Mouse (Mus musculus) megakaryocyte-erythroid progenitor cell, adult 5-6 weeks (primary cell): ENCODE results near the gene A1bg. TPM values are rescaled to one million over a fixed set of nuclear protein-coding genes. Genes with fewer than 3 reads are reported as not detected.
A peak's percentile ranks its signal among the peaks of the same experiment; 100 is the strongest.

Source experiments
- ATAC-seq: replicated peaks from 2 replicates; pipeline ENCODE4 v1.8.0; 2016; ENCODE audit warnings: mild to moderate bottlenecking, inconsistent platforms; ENCODE audit not compliant: severe bottlenecking, poor library complexity, low FRiP score, low TSS enrichment
- total RNA-seq, 2 experiments: library from RNA; stranded (forward) in 1 of 2; stranded (reverse) in 1 of 2; fragments of 200-1000, 215-1000 nt in 1 of 2; fragments of >200 nt in 1 of 2; fragmentation: Nextera tagmentation in 1 of 2; gene quantifications; 2 replicates each; pipeline ENCODE4 v1.2.3; 2014 to 2017

Gene A1bg
- total RNA-seq (2014; fragmentation: Nextera tagmentation) (not detected in 2 replicates), total RNA-seq (2017) (not detected in 2 replicates)

DNA sequence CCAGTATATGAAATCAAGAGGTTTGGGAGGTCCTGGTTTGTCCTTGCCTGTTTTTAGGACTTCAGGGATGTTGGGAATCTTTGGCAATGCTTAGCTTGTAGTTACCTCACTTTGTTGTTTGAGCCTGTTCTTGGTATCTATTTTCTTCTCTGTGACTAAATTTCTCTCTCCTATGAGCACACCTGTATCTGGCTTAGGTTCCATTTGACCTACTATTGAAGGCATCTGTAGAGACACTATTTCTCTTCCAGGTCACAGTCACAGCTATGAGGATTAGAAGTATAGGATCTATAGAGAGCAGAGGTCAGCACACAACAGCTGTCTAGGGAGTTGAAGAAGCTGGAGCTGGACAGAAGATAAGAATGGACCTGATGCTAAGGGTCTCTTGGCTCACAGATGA is at the start of gene A1bg:
A1bg (minus strand) TSS at position 101 of the 400 bp plus-strand sequence.
- ATAC-seq, result no peak

DNA sequence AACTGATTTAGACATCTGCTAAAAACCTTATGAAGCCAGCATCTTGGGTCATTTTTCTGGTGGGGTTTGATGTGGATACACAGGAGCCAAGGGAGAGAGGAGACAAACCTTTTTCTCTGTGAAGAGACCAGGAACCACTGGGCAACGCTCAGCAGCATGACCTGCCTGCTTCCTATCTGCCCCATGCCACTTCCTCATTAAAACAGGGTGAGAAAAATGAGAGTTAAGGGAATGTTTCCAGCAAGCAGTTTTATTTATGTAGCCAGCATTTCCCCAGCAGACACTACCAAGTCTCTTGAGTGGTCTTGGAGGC is 45.7 kb upstream of the A1bg start:
- ATAC-seq, result no peak

DNA sequence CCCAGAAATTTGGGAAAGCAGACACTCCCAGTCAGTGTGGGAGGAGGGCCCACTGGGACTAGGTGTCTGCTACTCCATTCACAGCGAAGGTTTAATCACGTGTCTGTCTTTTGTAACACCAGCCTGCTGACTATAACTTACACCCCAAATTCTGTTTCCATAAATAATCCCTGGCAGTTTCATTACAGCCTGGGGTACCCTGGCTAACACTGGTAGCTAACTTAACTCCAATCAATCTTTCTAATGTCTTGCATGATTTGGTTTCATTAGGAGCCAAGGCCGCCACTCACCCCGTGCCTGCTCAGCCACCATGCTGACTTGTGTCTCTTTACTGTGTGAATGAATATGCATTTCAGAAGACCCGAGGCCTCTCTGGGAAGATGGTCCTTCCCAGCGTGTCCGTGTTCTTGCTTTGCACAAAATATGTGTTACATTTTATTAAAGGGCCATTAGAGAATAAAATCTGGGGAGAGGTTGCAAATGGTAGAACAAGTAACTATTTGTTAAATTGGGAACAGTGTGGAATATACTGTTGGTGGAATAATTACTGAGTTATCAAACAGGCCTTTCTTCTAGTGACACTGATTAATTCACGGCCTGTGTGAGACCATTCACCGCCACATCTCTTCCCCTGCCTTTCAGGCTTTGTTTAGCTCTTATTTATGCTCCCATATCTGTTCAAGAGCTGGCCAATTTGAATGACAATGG is 45.2 kb upstream of the A1bg start:
- ATAC-seq, result no peak

DNA sequence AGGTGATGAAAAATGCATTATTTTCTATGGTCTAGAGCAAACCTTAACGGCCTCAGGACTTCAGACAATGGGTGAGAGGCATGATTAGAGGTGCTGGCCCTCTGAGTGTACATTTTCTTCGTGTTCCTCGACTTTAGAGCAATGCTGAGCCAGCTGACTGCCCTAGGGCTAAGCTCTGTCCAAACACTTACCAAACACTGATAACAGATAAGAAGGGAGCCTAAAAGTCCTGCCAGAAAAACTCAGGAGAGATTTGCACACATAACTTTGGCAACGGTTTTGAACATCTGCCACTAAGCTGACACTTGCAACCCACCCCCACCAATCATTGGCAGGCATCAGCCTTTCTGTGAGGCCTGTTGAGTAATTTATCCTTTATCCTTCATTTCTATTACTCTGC is 2.9 kb upstream of the A1bg start:
- ATAC-seq, result no peak

DNA sequence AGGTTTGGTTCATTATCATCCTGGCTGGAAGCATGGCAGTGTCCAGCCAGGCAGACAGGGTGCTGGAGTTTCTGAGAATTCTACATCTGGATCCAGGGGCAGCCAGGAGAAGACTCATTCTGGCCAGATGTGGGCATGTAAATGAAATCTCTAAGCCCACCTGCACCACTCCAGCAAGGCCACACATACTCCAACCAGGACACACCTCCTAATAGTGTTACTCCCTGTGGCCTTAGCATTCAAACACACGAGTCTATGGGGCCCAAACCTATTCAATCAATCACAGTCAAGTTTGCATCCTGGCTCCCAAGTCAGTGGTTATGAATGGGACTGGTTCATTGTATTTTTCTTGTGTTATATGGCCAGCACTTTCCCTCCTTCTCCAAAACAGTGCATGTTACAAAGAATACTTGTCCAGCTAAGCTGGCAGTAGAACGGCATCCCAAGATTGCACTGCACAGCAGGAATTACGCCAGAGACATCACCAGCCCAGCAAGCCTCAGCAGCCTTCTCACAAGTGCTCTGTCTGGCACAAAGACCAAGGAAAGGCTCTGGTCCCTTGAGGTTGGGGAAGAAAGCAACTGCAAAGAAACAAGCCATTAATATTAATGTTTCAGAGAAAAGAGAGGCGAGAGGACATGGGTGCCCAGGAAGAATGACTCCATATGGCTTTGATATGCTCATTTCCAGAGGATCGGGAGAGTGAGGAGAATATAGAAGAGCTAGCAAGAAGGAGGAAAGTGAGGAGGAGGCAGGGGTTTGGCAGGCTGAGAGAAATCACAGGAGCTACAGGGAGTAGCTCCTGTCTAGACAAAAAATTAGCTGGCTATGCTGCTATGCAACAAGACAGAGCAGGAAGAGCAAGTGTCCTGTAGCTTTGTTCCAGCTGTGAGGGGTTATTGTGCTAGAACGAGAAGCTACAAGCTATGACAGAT is 18.8 kb downstream of the A1bg start:
- no peak for ATAC-seq

DNA sequence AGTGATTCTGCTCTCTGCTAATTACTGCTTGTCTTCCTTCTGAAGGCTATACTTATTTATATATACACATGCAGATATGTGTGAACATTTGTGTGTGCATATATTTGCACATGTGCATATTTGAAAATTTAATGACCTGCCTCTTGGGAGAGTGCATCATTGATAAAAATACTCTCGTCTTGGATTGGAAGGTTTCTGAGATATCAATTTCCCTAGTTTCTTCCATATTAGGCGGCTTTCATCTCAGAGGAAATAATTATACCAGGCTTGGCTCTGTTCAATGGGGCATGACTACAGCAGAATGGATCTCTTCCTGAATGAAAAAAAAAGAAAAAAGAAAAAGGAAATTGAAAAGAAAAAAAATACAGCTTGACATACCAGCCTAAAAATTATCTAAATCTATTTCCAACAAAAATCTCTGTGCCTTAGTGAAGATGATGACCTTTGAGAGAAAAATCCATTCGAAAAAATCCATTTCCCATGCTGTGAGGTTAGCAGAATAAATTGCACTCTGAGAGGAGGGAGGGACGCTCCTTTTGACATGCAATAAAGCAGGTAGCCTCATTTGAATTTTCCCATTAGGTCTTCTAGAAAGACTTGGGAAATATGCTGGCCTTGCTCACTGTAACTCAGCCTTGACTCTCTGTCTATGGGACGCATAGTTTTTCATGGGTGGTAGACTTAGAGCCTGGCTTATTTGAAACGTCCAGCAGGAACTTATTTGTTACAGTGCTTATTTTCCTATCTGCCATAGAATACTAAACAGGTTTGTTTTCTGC is 24.4 kb downstream of the A1bg start:
- no peak for ATAC-seq

DNA sequence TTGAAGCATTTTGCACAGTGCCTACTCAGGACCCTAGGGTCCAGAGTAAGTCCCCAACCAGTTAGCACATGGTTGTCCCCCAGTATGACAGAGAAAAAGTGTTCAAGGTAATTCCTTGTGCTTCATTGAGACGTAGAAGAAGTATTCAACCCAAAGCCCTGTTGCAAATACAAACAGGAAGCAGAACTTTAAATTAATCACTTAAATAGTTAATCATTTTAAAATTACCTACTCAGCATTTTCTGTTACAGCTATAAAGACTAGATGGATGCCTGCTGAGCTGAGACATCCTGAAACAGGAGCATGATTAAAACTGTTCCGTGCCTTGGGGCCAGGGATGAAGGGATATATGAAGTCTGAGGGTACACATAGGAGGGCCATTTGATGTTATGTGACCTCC is 26.8 kb downstream of the A1bg start:
- no peak for ATAC-seq

DNA sequence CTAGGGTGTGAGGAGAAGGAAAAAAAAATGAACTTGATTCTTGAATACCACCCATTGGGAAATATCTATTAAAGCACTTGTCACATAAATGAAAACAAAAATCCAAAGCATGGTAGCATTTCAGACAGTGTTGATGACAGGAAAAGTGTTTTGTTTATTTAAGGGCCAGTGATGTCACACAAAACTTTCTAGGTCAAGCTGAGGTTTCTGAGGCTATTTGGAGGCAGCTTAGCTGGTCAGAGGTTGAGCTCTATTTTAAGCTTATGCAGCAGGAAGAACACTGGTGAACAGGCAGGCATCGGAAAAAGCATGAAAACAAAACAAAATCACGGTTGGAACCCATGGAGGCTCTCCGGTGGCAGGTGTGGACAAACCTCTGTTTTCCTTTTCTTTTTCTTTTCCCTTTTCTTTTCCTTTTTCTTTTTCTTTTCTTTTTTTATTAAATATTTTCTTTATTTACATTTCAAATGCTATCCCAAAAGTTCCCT is 29.8 kb downstream of the A1bg start:
- no peak for ATAC-seq

DNA sequence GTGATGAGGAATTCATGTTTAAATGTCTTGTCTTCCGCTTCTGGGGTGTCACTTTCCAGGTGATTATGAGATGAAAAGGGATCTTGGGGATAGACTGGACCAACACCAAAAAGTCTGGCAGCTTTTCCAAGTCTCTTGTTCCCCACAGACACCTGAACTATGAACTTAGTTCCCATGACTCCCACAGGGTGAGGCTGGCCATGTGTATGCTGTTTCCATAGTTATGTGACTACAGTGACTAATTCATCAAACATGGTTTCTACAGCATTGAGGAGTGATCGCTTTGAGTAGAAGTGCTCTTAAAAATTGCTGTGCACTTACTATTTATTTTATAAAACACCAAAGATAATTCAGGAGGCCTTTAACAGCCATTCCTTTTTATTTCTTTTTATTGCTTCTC is 34.1 kb downstream of the A1bg start:
- no peak for ATAC-seq

DNA sequence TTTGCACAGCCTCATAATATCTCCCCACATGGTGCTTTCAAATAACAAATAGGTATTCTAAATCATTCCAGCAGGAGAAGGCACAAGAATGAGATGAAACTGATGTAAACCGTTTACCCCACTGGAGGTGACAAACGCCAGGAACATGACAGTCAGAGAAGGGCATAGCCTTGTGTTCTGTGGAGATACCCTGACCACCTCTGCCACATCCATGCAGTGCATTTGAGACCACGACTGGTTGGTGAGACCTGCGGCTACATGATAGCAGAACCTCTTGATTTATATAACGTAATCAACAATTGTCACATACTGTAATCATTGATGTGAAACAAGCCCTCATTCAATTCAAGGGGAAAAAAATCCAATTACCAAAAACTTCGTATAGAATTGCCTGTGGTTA is 47.1 kb downstream of the A1bg start:
- ATAC-seq, result peak; percentile 90

DNA sequence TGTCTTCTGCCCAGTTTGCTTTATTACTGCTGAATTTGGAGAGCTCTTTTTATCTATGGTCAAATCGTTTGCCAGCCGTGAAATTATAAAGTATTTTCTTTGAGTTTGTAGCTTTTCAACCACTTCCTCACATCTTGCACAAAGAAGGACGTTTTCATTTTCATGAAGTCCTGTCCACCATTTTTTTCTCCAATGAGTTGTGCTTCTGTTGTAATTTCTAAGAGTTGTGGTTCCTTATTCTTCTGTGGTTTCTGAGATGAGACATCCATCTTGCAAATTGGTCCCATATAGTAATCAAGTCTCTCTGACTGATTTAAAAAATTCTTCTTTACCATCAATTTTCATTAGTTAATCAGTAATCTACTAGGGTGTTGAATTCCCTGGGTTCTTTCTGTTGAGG is 60.4 kb downstream of the A1bg start:
- no peak for ATAC-seq

DNA sequence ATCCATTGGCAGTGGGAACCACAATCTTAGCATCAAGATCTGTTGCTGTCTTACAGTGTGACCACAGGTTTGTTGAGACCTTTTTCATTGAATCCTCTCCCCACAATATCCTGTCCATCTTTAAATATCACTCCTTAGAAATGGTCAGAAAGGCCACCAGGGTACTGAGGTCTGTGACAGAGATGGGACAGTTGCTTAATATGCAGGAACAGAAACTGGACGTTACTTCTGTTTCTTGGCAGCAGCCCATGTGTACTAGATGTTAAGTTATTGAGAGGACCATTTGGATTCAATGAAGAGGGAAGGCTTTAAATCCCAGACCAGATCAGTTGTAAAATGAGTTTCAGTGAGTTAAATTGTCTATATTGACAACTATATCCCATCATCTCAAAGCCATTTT is 67.7 kb downstream of the A1bg start:
- no peak for ATAC-seq

DNA sequence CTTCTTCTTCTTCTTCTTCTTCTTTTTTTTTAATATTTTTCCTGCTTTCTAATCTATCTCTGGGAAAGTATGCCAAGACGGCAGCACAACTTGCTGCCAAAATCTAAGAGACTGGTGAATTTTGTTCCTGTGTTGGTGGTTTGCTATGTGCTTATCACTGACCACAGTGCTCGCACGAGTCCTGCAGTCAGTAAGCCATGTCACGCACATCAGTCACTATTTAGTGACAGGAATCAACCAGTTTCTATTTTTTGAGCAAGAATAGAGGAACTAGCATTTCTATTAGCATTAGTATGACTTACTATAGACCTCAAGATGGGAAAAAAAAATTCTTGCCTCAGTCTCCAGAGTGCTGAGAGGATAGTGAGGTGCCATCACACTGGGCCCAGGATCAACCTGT is 68.7 kb downstream of the A1bg start:
- peak; percentile 73 for ATAC-seq

DNA sequence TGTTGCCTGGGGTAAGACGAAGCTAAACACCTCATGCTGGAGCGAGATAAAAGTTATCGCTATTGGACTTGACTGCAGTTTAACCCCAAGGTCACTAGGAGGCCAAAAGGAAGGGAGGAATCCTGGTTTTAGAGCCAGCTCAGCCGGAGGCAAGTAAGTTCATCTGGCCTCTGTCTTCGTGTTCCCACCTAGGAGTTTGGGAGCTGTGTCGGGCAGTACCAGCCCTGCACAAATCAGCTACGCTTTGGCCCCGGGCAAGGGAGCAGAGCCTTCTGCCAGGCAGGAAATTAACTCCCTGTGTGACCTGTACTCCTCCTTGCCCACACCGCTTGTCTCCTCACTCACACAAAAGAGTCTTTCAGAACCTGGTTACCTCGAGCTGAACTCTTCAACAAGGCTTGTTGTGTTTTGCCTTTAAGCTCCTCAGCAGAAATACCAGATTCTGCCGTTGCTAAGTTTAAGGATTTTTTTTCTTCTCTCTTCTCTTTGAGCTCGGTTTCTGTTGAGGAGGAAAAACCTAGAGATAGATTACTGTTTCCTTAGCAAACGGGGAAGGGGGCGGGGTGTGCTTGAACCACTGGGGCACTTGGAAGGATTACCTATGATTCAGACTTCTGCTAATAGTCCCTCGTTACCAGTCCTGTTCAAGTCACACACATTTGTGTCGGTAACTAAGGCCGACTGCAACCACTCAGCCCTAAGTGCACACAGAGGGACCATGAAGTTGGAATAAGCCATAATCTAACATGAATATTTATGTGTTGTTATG is 69.4 kb downstream of the A1bg start, which contains the start of gene Fam84b:
Fam84b (minus strand) TSS at position 548 of the 769 bp plus-strand sequence.
- peak; percentile 95 for ATAC-seq

DNA sequence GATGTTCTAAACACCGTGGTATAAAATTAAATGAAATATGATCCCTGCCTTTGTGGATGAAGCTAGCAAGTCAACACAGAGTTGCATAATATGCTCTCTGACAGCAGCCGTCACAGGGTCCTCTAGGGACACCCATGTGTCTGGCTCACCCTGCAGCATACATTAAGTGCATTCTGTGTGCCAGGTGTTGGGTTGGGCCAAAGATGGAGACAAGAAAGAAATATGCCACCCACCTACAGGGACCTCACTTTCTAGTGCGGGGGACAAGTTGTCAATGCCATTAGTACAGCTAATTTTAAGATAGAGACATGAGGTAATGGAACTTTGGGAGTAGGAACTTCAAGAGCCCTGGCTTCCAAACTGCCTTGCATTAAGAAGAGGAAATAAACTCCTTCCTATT is 74.2 kb downstream of the A1bg start:
- ATAC-seq, result no peak
